Mouse (Mus musculus) spleen, adult 2 months (tissue): ENCODE data around the gene Cyp2b19.

ENCODE experiments used
- CTCF ChIP-seq: fragments of 200-500 bp; IDR thresholded peaks from 2 replicates; pipeline ENCODE4 v1.5.1; 2011; ENCODE audit warnings: mild to moderate bottlenecking, inconsistent platforms; ENCODE audit not compliant: insufficient read depth, insufficient read length, insufficient replicate concordance; ENCODE audit errors: extremely low read depth
- POLR2A ChIP-seq: fragments of 200-500 bp; IDR thresholded peaks from 2 replicates; pipeline ENCODE4 v1.6.1; 2011; ENCODE audit warnings: low read depth, low read length, inconsistent platforms

DNA sequence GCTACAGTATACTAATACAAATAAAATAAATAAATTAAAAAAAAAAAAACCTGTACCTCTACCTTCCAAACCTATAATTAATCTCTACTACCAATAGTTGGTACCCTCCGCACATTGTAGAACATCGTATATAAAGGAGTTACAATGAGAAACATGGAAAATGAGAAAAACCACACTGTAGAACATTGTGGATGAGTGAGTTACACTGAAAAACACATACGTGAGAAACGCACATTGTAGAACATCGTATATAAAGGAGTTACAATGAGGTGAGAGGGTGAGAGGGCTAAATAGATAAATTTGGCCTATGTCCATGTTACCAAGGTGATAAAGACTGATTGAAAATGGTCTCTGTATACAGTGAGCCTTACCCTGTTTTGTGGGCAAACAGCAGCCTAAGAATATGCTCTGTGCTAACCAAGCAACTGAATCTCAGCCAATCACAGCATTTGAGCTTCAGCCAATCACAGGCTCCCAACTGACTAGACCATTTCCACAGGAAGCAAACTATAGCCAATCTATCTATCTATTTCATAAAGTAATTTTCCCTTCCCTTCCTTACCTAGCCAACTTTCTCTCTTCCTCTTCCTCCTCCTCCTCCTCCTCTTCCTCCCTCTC is 23.0 kb downstream of the Cyp2b19 start:
- TF ChIP-seq CTCF = no peak
- no peak for TF ChIP-seq POLR2A
